Mouse (Mus musculus): ENCODE measurements around the gene Gm13694. TPM values are rescaled to one million over a fixed set of nuclear protein-coding genes. Genes with fewer than 3 reads are reported as not detected.

Gene Gm13694
- not detected for polyA plus RNA-seq (2017; shearing (Covaris generic))

GRCm38 (mm10) chr2:83978633-83979032 lies at the start of gene Gm13694:
Gene Gm13694, plus strand, starts transcription at chr2:83978933.

DNA sequence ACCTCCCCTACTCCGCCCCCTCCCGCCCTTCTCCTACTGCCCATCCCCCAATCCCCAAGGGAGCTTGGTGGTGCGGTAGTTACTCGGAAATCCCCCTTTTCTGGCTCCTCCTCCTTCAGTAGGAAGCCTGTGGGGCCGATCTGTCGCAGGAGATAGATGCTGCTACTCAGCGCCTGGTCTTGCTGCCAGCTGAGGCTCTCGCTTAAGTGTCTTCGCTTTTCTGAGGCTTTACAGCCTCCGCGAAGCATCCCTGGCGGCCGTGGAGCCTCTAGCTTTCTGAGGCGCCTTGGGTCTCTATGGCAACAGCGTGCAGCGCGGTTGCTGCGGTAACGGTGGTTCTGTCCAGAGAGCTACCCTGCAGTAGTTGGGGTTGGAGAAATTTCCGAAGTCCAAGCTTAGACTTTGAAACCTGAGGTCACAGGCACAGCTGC lies 37.8 kb upstream of the Gm13694 start, which contains the start of gene Zswim2:
Gene Zswim2, minus strand, starts transcription at position 298 of the 431 bp plus-strand sequence.

GRCm38 (mm10) chr2:83955393-83955792 lies 23.3 kb upstream of the Gm13694 start, which contains the start of gene Gm13698:
Gene Gm13698, plus strand, starts transcription at chr2:83955693.

DNA sequence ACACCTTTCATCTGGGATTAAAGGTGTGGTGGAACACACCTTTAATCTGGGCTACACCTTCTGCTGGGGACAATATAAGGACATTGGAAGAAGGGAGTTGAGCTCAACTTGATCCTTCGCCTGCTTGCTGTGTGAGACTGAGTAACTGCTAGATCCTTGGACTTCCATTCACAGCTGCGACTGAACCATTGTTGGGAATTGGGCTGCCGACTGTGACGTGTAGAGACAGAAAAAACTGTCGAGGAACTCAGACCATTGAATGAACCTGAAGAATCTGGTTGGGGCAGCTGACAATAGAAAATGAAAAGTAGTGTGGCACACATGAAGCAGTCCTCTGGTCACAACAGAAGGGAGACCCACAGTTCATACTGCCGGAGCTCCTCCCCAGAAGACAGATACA lies 17.5 kb upstream of the Gm13694 start, which contains the start of gene Gm13693:
Gene Gm13693, plus strand, starts transcription at position 301 of the 400 bp plus-strand sequence.

GRCm38 (mm10) chr2:83967013-83967412 lies 11.7 kb upstream of the Gm13694 start, which contains the start of gene Gm13695:
Gene Gm13695, plus strand, starts transcription at chr2:83967313.

DNA sequence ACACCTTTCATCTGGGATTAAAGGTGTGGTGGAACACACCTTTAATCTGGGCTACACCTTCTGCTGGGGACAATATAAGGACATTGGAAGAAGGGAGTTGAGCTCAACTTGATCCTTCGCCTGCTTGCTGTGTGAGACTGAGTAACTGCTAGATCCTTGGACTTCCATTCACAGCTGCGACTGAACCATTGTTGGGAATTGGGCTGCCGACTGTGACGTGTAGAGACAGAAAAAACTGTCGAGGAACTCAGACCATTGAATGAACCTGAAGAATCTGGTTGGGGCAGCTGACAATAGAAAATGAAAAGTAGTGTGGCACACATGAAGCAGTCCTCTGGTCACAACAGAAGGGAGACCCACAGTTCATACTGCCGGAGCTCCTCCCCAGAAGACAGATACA lies 5.9 kb upstream of the Gm13694 start, which contains the start of gene Gm13696:
Gene Gm13696, plus strand, starts transcription at position 301 of the 400 bp plus-strand sequence.

GRCm38 (mm10) chr2:83984443-83984842 lies 5.7 kb downstream of the Gm13694 start, which contains the start of gene Gm13697:
Gene Gm13697, plus strand, starts transcription at chr2:83984743.

GRCm38 (mm10) chr2:83990253-83990652 lies 11.5 kb downstream of the Gm13694 start, which contains the start of gene Gm13691:
Gene Gm13691, plus strand, starts transcription at chr2:83990553.

Other genes starting within 250 kb of the Gm13694 start
- 2.0 TPM for gene Fam171b, start 166.3 kb upstream of the Gm13694 start, polyA plus RNA-seq (2017; shearing (Covaris generic))
- not detected for gene Zswim2, start 37.7 kb upstream of the Gm13694 start, polyA plus RNA-seq (2017; shearing (Covaris generic))
- gene Gm13698, start 23.2 kb upstream of the Gm13694 start, polyA plus RNA-seq (2017; shearing (Covaris generic)), result not detected
- not detected for gene Gm13693, start 17.4 kb upstream of the Gm13694 start, polyA plus RNA-seq (2017; shearing (Covaris generic))
- gene Gm13695, start 11.6 kb upstream of the Gm13694 start, polyA plus RNA-seq (2017; shearing (Covaris generic)), result not detected
- gene Gm13696, start 5.8 kb upstream of the Gm13694 start, polyA plus RNA-seq (2017; shearing (Covaris generic)), result not detected
- not detected for gene Gm13697, start 5.8 kb downstream of the Gm13694 start, polyA plus RNA-seq (2017; shearing (Covaris generic))
- not detected for gene Gm13691, start 11.6 kb downstream of the Gm13694 start, polyA plus RNA-seq (2017; shearing (Covaris generic))

Measured in effector memory CD4-positive, alpha-beta T cell, adult 7 months (primary cell).